Mouse (Mus musculus) liver, postnatal 0 days (tissue): ENCODE measurements around the gene Eps15l1. TPM values are rescaled to one million over a fixed set of nuclear protein-coding genes. Genes with fewer than 3 reads are reported as not detected.

Experiments
- ATAC-seq: fragments of 200-750 bp; cut with Nextera tagmentation; 2 replicates; pipeline ENCODE4 v1.8.0; 2017; ENCODE audit warnings: mild to moderate bottlenecking, moderate library complexity
- DNase-seq: peaks from one replicate; pipeline ENCODE4 v3.0.0-alpha.2; 2016
- H3K27ac ChIP-seq: fragments of 300-500 bp; sonication (generic); 2 replicates; pipeline ENCODE4 v1.5.1; 2014; ENCODE audit warnings: antibody characterized with exemption, moderate library complexity, mild to moderate bottlenecking, low read depth
- H3K27me3 ChIP-seq: fragments of 300-500 bp; sonication (generic); 2 replicates; pipeline ENCODE4 v1.6.1; 2014; ENCODE audit warnings: low read length, control low read depth, mixed read lengths; ENCODE audit not compliant: insufficient read depth
- H3K36me3 ChIP-seq: fragments of 300-500 bp; sonication (generic); replicated peaks from 2 replicates; pipeline ENCODE4 v1.6.1; 2014; ENCODE audit warnings: mild to moderate bottlenecking, control low read depth, low read length, moderate library complexity, mixed read lengths; ENCODE audit not compliant: insufficient read depth
- H3K4me1 ChIP-seq: fragments of 300-500 bp; sonication (generic); 2 replicates; pipeline ENCODE4 v1.6.1; 2014; ENCODE audit warnings: antibody characterized with exemption, mild to moderate bottlenecking, control low read depth; ENCODE audit not compliant: insufficient read depth
- H3K4me2 ChIP-seq: fragments of 300-500 bp; sonication (generic); 2 replicates; pipeline ENCODE4 v1.6.1; 2014; ENCODE audit warnings: low read depth, mild to moderate bottlenecking, low read length, moderate library complexity, mixed read lengths
- H3K4me3 ChIP-seq: fragments of 300-500 bp; sonication (generic); 2 replicates; pipeline ENCODE4 v1.5.1; 2014; ENCODE audit warnings: low read depth, low read length
- H3K9ac ChIP-seq: fragments of 300-500 bp; sonication (generic); replicated peaks from 2 replicates; pipeline ENCODE4 v1.6.1; 2014; ENCODE audit warnings: mild to moderate bottlenecking, moderate library complexity
- H3K9me3 ChIP-seq: fragments of 300-500 bp; sonication (generic); 2 replicates; pipeline ENCODE4 v1.6.1; 2016; ENCODE audit warnings: mild to moderate bottlenecking, control low read depth, low read length, mixed read lengths
- CTCF ChIP-seq: sonication (generic); IDR thresholded peaks from 2 replicates; pipeline ENCODE4 v1.5.1; 2016; ENCODE audit warnings: antibody characterized with exemption, low read depth
- EP300 ChIP-seq: IDR thresholded peaks from 2 replicates; pipeline ENCODE4 v1.6.1; 2016; ENCODE audit warnings: antibody characterized with exemption, low read depth, mild to moderate bottlenecking
- WGBS: fragments of 180-500 bp; shearing (Covaris S2); extraction: QIAGEN DNeasy Blood & Tissue Kit; methylation state at CpG from one replicate; pipeline ENCODE4 v1.1.7; 2014; ENCODE audit not compliant: insufficient replicate concordance; 5-methylcytosine and 5-hydroxymethylcytosine counted together
- polyA plus RNA-seq: library from polyadenylated mRNA; unstranded; fragments of >200 nt; fragmentation: Nextera tagmentation; extraction: Ambion mirVana; gene quantifications from 2 replicates; pipeline ENCODE4 v1.2.1, GENCODE M21; 2015

The Eps15l1 gene
- polyA plus RNA-seq, 1 experiment from 2014 or later, result 10.1 TPM

- Histone ChIP-seq H3K36me3 (peaks cover 28% of the 10 kb centered on the region), H3K9me3 (no peaks in the 10 kb centered on the region), H3K4me3 (no peak overlapping the region), H3K27me3 (no peaks in the 10 kb centered on the region), H3K27ac (peak overlapping the region; percentile 5; the same call in 1 of the 2 replicates), H3K4me2 (no peak overlapping the region), H3K4me1 (peaks cover 5% of the 10 kb centered on the region; the same call in 1 of the 2 replicates), H3K9ac (no peak overlapping the region)
- no peak for TF ChIP-seq EP300
- TF ChIP-seq CTCF, result no peak
- WGBS, result 65% methylated on average over 3 of the region's 4 CpGs
- DNase-seq (no peak), ATAC-seq (no peak)
Measured at GRCm38 (mm10) chr8:72343725-72344124, 77.5 kb downstream of the Eps15l1 start.

- DNase-seq (no peak), ATAC-seq (no peak)
- Histone ChIP-seq H3K27me3 (no peaks in the 10 kb centered on the region), H3K9ac (no peak overlapping the region), H3K27ac (no peak overlapping the region; the same call in 1 of the 2 replicates), H3K4me2 (no peak overlapping the region), H3K36me3 (peaks cover 34% of the 10 kb centered on the region), H3K4me1 (no peaks in the 10 kb centered on the region), H3K4me3 (no peak overlapping the region), H3K9me3 (no peaks in the 10 kb centered on the region)
- WGBS, result 92% methylated on average over 5 of the region's 5 CpGs
- TF ChIP-seq EP300, result no peak
- no peak for TF ChIP-seq CTCF
Measured at GRCm38 (mm10) chr8:72342556-72343300, 78.5 kb downstream of the Eps15l1 start.

- Histone ChIP-seq H3K36me3 (peaks cover 21% of the 10 kb centered on the region; the same call in 1 of the 2 replicates), H3K9ac (no peak overlapping the region), H3K4me2 (no peak overlapping the region), H3K9me3 (no peaks in the 10 kb centered on the region), H3K27ac (no peak overlapping the region), H3K4me1 (no peaks in the 10 kb centered on the region), H3K27me3 (no peaks in the 10 kb centered on the region), H3K4me3 (no peak overlapping the region)
- TF ChIP-seq EP300, result no peak
- TF ChIP-seq CTCF, result no peak
- ATAC-seq (no peak), DNase-seq (no peak)
Measured at GRCm38 (mm10) chr8:72337034-72337433, 84.2 kb downstream of the Eps15l1 start.

GRCm38 (mm10) chr8:72336273-72336672 is 85.0 kb downstream of the Eps15l1 start:
- WGBS, result 70% methylated on average over 2 of the region's 2 CpGs

GRCm38 (mm10) chr8:72334144-72334641 is 87.1 kb downstream of the Eps15l1 start:
- ATAC-seq, result no peak
- Histone ChIP-seq H3K36me3 (peaks cover 11% of the 10 kb centered on the region; the same call in 1 of the 2 replicates), H3K9ac (no peak overlapping the region), H3K4me1 (no peaks in the 10 kb centered on the region), H3K27ac (no peak overlapping the region), H3K27me3 (no peaks in the 10 kb centered on the region), H3K4me3 (no peak overlapping the region), H3K9me3 (no peaks in the 10 kb centered on the region), H3K4me2 (no peak overlapping the region)
- no peak for TF ChIP-seq EP300
- TF ChIP-seq CTCF, result no peak
- no peak for DNase-seq
- 75% methylated on average over 4 of the region's 4 CpGs for WGBS

More at GRCm38 (mm10) chr8:72336273-72336672, 85.0 kb downstream of the Eps15l1 start:
- DNase-seq, result no peak
- Histone ChIP-seq H3K9ac (no peak overlapping the region), H3K27ac (no peak overlapping the region), H3K36me3 (peaks cover 17% of the 10 kb centered on the region; the same call in 1 of the 2 replicates), H3K4me3 (no peak overlapping the region), H3K4me2 (no peak overlapping the region), H3K27me3 (no peaks in the 10 kb centered on the region), H3K9me3 (no peaks in the 10 kb centered on the region), H3K4me1 (no peaks in the 10 kb centered on the region)
- ATAC-seq, result no peak
- no peak for TF ChIP-seq CTCF
- TF ChIP-seq EP300, result no peak

- Histone ChIP-seq H3K36me3 (peaks cover 6% of the 10 kb centered on the region; the same call in 1 of the 2 replicates), H3K27ac (no peak overlapping the region), H3K9ac (no peak overlapping the region), H3K4me3 (no peak overlapping the region), H3K9me3 (no peaks in the 10 kb centered on the region), H3K4me1 (no peaks in the 10 kb centered on the region), H3K4me2 (no peak overlapping the region), H3K27me3 (no peaks in the 10 kb centered on the region)
- no peak for ATAC-seq
- DNase-seq, result no peak
- TF ChIP-seq CTCF, result no peak
- no peak for TF ChIP-seq EP300
- 47% methylated on average over 3 of the region's 3 CpGs for WGBS
Measured at GRCm38 (mm10) chr8:72333429-72334143, 87.7 kb downstream of the Eps15l1 start.
